Mouse (Mus musculus): ENCODE data around the gene Itga11.
A peak's percentile ranks its signal among the peaks of the same experiment; 100 is the strongest.

GRCm38 (mm10) chr9:62744558-62745275 is 67.1 kb downstream of the Itga11 start:
- peak; percentile 58; the same call in 1 of the 2 replicates for TF ChIP-seq CTCF (IDR thresholded peaks at IDR 0.05; ENCODE audit: extremely low read depth, insufficient read length, insufficient replicate concordance, low read depth, low read length)
- no peak for TF ChIP-seq POLR2A (IDR thresholded peaks at IDR 0.05; ENCODE audit: low read depth, low read length)

Measured in small intestine, adult 2 months (tissue).